Mouse (Mus musculus): ENCODE measurements around the gene Slc39a11.

DNA sequence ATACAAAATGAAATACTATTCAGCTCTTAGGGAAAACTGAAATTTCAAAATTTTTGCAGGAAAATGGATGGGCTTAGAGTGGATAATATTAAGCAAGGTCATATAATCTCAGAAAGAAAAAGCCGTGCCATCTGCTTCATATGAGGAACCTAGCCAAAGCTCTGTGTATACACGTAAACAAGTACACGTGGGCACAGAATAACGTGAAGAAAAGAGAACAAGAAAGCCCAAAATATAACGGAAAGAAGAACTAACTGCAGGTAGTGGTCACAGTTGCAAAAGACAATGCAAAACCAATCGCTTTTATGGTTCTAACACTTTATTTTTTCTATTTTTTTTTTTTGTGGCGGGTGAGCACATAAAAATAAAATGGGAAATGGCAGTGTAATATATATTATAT lies 446.9 kb downstream of the Slc39a11 start:
- TF ChIP-seq EP300 (IDR thresholded peaks at IDR 0.05) (no peak), CTCF (IDR thresholded peaks at IDR 0.05) (no peak)

All from lung, postnatal 0 days (tissue).